Mouse (Mus musculus): ENCODE measurements around the gene Sdsl. TPM values are rescaled to one million over a fixed set of nuclear protein-coding genes. Genes with fewer than 3 reads are reported as not detected.

Sdsl gene
- polyA plus RNA-seq, 1 experiment from 2014 or later = 5.1 TPM

DNA sequence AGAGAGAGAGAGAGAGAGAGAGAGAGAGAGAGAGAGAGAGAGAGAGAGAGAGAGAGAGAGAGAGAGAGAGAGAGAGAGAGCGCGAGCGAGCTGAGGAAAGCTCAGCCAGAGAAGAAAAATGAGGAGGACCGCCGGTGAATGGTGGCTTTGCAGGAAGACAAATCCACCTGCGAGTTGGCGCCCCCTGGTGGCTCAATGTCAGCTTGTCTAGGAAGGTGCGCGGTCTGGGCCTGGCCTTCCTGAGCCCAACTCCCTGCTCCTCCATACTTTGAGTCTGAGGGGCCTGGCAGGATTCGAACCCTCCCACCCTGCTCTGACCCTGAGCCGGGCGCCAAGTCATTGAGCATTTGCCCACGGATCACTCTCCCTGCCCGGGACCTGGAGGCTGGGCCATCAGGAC, 31.9 kb downstream of the Sdsl start:
- peak; percentile 73 for ATAC-seq
- no peaks in the 10 kb centered on the region for H3K9me3 ChIP-seq (replicated peaks)
- peak overlapping the region; percentile 56 for H3K4me2 ChIP-seq
- H3K9ac ChIP-seq = no peak overlapping the region
- 14% methylated on average over 14 of the region's 14 CpGs for WGBS
- peak overlapping the region; percentile 30; the same call in 1 of the 2 replicates for H3K4me3 ChIP-seq
- no peak overlapping the region for H3K27ac ChIP-seq
- H3K27me3 ChIP-seq = peaks cover 62% of the 10 kb centered on the region
- H3K36me3 ChIP-seq (ENCODE audit: poor library complexity, severe bottlenecking) = no peaks in the 10 kb centered on the region
- peaks cover 38% of the 10 kb centered on the region for H3K4me1 ChIP-seq

DNA sequence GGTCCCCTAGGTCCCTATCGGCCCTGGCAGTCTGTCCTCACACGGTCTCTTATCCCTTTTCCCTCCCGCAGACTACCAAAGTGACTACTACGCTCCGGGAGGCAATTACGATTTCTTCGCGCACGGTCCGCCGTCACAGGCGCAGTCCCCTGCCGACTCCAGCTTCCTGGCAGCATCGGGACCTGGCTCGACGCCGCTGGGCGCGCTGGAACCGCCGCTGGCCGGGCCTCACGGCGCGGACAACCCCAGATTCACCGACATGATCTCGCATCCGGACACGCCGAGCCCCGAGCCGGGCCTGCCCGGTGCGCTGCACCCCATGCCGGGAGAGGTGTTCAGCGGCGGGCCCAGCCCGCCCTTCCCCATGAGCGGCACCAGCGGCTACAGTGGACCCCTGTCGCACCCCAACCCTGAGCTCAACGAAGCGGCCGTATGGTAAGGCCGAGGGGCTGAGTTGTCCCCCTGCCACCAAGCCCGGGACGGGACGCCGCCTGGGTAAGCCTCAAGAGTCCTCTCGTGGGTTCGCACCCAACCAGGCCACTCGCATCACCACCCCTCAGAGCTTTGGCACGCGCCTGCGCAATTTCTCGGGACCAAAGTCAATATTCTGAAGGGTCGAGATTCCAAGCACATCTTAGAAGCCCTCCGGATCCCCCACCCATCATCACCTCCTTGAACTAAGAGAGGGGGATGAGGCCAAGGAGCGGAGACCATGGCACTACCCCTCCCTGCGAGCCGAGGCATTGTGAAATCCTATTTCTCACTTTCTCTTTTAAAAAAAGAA, 32.5 kb downstream of the Sdsl start:
- peak; percentile 37 for ATAC-seq

DNA sequence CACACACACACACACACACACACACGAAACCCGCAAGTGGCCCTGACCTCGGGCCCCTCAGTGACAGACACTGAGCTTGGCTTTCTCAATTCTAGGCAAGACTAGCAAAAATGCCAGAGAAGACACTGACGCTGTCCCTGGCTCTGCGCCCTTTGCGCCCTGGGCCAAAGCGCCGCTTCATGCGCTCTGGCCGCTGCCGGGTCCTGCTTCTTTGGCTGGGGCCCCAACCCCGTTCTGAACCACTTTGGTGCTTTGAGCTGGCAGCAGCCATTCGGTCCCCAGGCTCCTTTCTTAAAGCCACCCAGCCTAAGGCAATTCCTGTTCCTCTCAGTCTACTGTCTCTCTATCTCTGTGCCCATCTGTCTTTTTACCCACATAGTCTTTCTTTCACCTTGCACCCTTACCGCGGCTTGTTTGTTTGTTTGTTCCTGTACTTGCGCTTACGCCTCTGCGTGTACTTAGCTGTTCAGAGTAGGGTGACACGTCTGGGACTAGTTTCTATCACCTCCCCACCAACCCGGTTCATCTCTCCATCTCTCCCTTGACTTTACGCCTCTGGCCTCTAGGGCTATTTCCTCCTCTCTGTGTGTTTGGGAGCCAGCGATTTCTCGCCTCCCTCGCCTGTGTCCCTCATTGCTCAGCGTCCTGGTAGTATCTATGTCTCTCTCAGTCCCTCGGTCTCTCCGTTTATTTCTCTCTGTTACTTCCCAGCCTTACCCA, 33.5 kb downstream of the Sdsl start:
- Histone ChIP-seq H3K27ac (peak overlapping the region; percentile 41), H3K9me3 (replicated peaks) (no peaks in the 10 kb centered on the region), H3K4me3 (peak overlapping the region; percentile 44), H3K4me2 (peak overlapping the region; percentile 56), H3K4me1 (peaks cover 43% of the 10 kb centered on the region), H3K27me3 (peaks cover 71% of the 10 kb centered on the region), H3K36me3 (ENCODE audit: poor library complexity, severe bottlenecking) (no peaks in the 10 kb centered on the region), H3K9ac (peak overlapping the region; percentile 53)
- WGBS = 14% methylated on average over 27 of the region's 27 CpGs
- no peak for ATAC-seq

More for the DNA sequence above, 32.5 kb downstream of the Sdsl start:
- Histone ChIP-seq H3K27me3 (peaks cover 67% of the 10 kb centered on the region), H3K9me3 (replicated peaks) (no peaks in the 10 kb centered on the region), H3K4me1 (peaks cover 43% of the 10 kb centered on the region), H3K9ac (peak overlapping the region; percentile 53), H3K36me3 (ENCODE audit: poor library complexity, severe bottlenecking) (no peaks in the 10 kb centered on the region), H3K4me3 (peak overlapping the region; percentile 30), H3K4me2 (peak overlapping the region; percentile 56), H3K27ac (peak overlapping the region; percentile 44)
- WGBS = 12% methylated on average over 61 of the region's 61 CpGs

DNA sequence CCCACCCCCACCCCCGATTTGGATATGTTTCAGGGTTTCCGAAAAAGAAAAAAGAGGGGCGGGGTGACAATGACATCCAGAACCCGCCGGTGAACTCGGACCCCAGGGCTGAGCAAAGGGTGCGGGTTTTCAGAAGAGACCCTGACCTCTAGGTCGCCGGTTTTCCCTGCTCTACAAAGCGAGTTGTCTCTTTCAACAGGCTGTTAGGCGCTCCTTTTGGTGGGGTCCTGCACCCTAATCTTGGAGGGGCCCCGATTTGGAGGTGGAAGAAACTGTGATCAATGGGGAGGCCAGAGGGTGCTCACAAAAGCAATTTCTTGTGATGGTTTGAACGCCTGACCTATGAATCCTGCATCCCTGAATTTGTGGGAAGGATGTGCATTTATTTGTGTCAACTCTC, 34.1 kb downstream of the Sdsl start:
- no peaks in the 10 kb centered on the region for H3K9me3 ChIP-seq (replicated peaks)
- H3K27me3 ChIP-seq = peaks cover 74% of the 10 kb centered on the region
- H3K9ac ChIP-seq = peak overlapping the region; percentile 63
- peaks cover 43% of the 10 kb centered on the region for H3K4me1 ChIP-seq
- peak overlapping the region; percentile 75 for H3K27ac ChIP-seq
- no peak for ATAC-seq
- peak overlapping the region; percentile 68 for H3K4me2 ChIP-seq
- 5% methylated on average over 13 of the region's 13 CpGs for WGBS
- H3K36me3 ChIP-seq (ENCODE audit: poor library complexity, severe bottlenecking) = no peaks in the 10 kb centered on the region
- H3K4me3 ChIP-seq = peak overlapping the region; percentile 44

DNA sequence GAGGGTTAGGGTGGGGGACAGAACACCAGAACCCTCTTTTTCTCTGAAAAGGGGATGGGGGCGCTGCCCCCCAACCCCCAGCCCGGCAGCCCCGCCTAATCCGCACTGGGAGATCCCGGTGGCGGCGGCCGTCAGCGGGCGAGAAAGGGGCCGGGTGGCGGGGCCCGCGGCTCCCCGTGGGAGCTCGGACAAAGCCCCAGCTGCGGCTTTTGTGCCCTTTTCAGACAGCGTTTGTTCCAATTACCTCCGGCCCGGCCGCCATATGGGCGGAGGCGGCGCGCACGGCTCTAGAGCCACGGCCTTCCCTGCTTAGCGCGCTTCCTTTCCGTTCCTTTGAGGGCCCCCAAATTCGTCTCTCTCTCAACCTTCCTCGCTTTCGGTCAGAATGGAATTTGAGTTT, 34.6 kb downstream of the Sdsl start:
- Histone ChIP-seq H3K4me1 (peaks cover 43% of the 10 kb centered on the region), H3K27ac (peak overlapping the region; percentile 75), H3K9ac (peak overlapping the region; percentile 63), H3K36me3 (ENCODE audit: poor library complexity, severe bottlenecking) (no peaks in the 10 kb centered on the region), H3K4me2 (peak overlapping the region; percentile 68), H3K4me3 (peak overlapping the region; percentile 44), H3K27me3 (peaks cover 79% of the 10 kb centered on the region), H3K9me3 (replicated peaks) (no peaks in the 10 kb centered on the region)
- no peak for ATAC-seq
- under 1% methylated on average over 31 of the region's 33 CpGs for WGBS

DNA sequence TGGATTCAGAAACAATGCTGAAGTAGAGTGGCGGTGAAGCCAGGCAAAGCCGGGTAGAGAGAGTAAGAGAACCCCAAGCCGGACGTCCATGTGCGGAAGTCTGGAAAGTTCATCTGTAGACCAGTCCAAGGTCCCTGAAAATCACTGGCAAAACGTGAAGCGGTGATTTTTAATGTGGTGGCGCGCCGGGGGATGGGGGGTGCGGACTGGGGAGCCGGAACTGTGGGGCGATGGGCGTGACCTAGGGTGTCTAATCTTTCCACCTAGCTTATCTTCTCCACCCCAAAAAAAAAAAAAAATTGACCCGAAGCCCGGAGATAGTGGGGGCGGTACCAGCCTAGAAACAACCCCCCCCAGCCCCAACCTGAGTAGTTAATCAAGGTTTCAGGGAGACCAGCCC, 35.1 kb downstream of the Sdsl start:
- under 1% methylated on average over 17 of the region's 17 CpGs for WGBS
- Histone ChIP-seq H3K27ac (peak overlapping the region; percentile 75), H3K9ac (peak overlapping the region; percentile 63), H3K4me1 (peaks cover 43% of the 10 kb centered on the region), H3K27me3 (peaks cover 81% of the 10 kb centered on the region), H3K9me3 (replicated peaks) (no peaks in the 10 kb centered on the region), H3K4me3 (peak overlapping the region; percentile 44), H3K36me3 (ENCODE audit: poor library complexity, severe bottlenecking) (no peaks in the 10 kb centered on the region), H3K4me2 (peak overlapping the region; percentile 68)
- ATAC-seq = no peak

DNA sequence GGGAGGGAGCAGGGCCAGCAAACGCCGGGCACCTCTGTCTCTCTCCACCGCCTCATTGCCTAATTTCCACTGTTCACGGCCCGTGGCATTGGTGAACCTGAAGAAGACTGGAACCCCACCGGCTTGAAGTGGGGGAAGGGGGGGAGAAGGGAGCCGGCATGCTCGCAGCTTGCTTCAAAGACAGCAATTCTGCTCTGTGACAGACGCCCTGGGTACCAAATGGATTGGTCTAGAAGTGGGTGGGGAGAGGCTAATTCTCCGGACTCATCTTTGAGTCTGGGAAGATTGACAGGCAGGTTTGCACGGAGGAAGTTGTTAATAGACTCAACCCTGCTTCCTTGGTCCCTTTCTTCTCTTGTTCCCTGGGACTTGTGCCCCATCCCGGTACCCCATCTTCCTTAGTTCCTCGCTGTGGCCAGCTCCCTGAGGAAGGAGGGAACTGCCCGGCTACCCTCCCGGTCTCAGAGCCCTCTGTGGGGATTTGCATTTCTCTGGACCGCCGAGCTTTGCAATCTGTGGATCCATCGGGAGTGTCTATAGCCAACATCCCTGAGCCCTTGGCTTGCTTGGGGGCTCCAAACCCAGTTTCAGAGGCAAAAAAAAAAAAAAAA, 35.6 kb downstream of the Sdsl start:
- WGBS = under 1% methylated on average over 18 of the region's 18 CpGs
- Histone ChIP-seq H3K4me1 (peaks cover 45% of the 10 kb centered on the region), H3K27ac (peak overlapping the region; percentile 75), H3K4me2 (peak overlapping the region; percentile 68), H3K9me3 (replicated peaks) (no peaks in the 10 kb centered on the region), H3K27me3 (peaks cover 85% of the 10 kb centered on the region), H3K4me3 (peak overlapping the region; percentile 44), H3K36me3 (ENCODE audit: poor library complexity, severe bottlenecking) (no peaks in the 10 kb centered on the region), H3K9ac (peak overlapping the region; percentile 50)
- no peak for ATAC-seq

DNA sequence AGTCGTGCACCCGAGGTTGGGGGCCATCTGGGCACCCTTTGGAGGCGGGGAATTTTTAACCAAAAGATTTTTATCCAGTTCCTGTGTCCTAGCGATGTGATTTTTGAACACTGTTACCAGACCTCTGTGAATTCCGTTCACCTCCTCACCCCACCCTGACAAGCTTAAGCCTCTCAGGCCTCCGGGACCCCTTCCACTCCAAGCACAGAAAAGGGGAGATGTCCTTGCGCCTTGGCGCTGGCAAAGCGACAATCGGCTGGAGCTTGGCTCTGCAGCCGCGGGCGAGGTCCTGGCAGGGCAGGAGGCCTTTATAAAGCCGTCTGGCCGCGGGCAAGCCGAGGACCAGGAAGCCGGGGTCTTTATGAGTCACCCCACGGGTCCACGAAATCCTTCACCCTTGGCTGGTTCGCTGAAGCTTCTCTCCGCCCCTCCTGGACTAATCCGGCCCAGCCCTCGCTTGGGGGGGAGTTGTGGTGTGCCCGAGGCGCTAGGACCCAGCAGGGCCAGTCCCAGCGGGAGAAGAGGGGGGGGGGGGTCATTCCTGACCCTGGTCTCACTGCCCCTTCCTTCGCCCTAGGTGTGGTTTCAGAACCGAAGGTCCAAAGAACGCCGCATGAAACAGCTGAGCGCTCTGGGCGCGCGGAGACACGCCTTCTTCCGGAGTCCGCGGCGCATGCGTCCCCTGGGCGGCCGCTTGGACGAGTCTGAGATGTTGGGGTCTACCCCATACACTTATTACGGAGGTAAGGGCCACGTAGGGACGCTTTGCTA, 36.7 kb downstream of the Sdsl start:
- Histone ChIP-seq H3K9me3 (replicated peaks) (no peaks in the 10 kb centered on the region), H3K9ac (peak overlapping the region; percentile 59), H3K4me3 (peak overlapping the region; percentile 44), H3K27me3 (peaks cover 95% of the 10 kb centered on the region), H3K27ac (peak overlapping the region; percentile 75), H3K36me3 (ENCODE audit: poor library complexity, severe bottlenecking) (no peaks in the 10 kb centered on the region), H3K4me1 (peaks cover 53% of the 10 kb centered on the region), H3K4me2 (peak overlapping the region; percentile 68)
- ATAC-seq = no peak
- WGBS = under 1% methylated on average over 46 of the region's 47 CpGs

DNA sequence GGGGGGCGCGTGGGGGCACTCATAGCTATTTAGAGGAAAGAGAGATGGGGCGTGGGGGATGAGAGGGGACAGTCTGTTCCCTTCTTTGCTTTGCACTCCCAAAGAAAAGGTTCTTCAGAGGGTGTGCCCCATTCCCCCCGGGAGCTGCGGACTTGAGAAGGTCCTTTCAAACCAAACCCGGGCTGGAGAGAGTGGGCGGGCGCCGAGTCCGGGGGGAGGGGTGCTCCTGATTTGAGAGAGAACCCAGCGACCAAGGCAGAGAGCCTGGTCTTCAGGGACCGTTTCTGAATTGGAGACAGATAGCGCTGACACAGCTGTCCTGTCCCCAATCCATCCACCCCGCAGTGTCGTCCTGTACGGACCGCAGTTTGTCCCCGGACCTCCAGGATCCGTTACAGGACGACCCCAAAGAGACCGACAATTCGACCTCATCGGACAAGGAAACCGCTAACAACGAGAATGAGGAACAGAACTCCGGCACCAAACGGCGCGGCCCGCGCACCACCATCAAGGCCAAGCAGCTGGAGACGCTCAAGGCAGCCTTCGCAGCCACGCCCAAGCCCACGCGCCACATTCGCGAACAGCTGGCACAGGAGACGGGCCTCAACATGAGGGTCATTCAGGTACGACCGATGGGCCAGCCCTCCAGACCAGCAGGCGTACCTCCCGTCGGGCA, 37.5 kb downstream of the Sdsl start:
- Histone ChIP-seq H3K4me2 (peak overlapping the region; percentile 68), H3K27me3 (peaks cover 99% of the 10 kb centered on the region), H3K27ac (peak overlapping the region; percentile 75), H3K9me3 (replicated peaks) (no peaks in the 10 kb centered on the region), H3K36me3 (ENCODE audit: poor library complexity, severe bottlenecking) (no peaks in the 10 kb centered on the region), H3K4me1 (peaks cover 50% of the 10 kb centered on the region), H3K9ac (peak overlapping the region; percentile 59), H3K4me3 (peak overlapping the region; percentile 44)
- 2% methylated on average over 44 of the region's 44 CpGs for WGBS
- ATAC-seq = no peak

DNA sequence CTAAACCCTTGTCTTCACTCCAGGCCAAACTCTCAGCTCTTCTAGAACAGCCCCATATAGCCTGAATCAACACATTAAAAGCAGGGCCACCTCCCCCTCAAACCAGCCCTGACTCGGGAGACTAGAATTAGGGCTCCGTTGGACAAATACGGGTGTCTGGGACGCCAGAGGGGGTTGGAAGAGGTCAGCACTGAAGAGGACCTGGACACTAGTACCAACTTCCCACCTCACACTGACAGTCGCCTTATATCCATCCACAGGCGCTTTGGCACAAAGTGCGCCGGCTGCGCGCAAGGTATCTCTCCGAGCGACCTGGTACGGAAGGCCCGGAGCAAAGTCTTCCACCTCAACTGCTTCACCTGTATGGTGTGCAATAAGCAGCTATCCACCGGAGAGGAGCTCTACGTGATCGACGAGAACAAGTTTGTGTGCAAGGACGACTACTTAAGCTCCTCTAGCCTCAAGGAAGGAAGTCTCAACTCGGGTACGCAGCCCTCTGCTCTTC, 38.3 kb downstream of the Sdsl start:
- no peak for ATAC-seq
- WGBS = 6% methylated on average over 21 of the region's 21 CpGs
- H3K27me3 ChIP-seq = peaks cover 99% of the 10 kb centered on the region
- peak overlapping the region; percentile 68 for H3K4me2 ChIP-seq
- H3K27ac ChIP-seq = no peak overlapping the region
- H3K36me3 ChIP-seq (ENCODE audit: poor library complexity, severe bottlenecking) = no peaks in the 10 kb centered on the region
- H3K4me3 ChIP-seq = peak overlapping the region; percentile 44
- H3K9ac ChIP-seq = peak overlapping the region; percentile 59
- no peaks in the 10 kb centered on the region for H3K9me3 ChIP-seq (replicated peaks)
- H3K4me1 ChIP-seq = peaks cover 42% of the 10 kb centered on the region

Data from forebrain, embryonic 13.5 days (tissue).